Mouse (Mus musculus) small intestine, adult 2 months (tissue): ENCODE measurements around the gene Pbld2.

Source experiments
- CTCF ChIP-seq: fragments of 200-500 bp; IDR thresholded peaks from 2 replicates; pipeline ENCODE4 v1.5.1; 2012; ENCODE audit warnings: low read depth, mild to moderate bottlenecking, control low read depth, inconsistent platforms, low read length, moderate library complexity, mixed read lengths; ENCODE audit not compliant: insufficient replicate concordance, insufficient read length; ENCODE audit errors: extremely low read depth
- POLR2A ChIP-seq: fragments of 200-500 bp; IDR thresholded peaks from 2 replicates; pipeline ENCODE4 v1.6.1; 2012; ENCODE audit warnings: low read depth, mild to moderate bottlenecking, control low read depth, inconsistent platforms, low read length, moderate library complexity

GRCm38 (mm10) chr10:63089103-63089757 lies 65.1 kb downstream of the Pbld2 start:
- TF ChIP-seq POLR2A = no peak
- TF ChIP-seq CTCF = no peak
